ENCODE assay signal across 8 mouse cellular contexts in the genomic region with DNA sequence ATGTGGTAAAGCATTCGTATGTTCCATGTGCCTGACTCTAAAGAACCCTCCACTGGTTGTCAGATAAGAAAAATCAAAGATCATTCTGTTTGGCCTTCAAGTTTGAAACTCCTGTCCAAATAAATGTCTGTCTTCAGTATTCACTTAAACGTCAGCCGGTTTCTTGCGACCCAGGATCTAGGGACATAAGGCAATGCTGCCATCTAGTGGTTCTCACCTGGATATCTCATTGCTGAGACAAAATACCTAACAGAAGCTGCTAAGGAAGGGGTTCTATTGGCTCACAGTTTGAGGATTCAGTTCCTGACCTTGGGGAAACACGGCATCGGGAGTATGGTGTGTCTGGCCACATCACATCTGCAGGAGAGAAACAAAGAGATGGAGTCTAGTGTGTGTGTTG.
DNase-seq lines count a peak whose midpoint lies in the region; ATAC-seq lines count a peak whose summit lies in the region.

No protein-coding gene starts in this region.

- DNase-seq in heart, adult 11 months, result peak; percentile 79
- peak; percentile 41 for DNase-seq in CD4-positive helper T cell, adult 2 months (ENCODE audit: low read depth, low spot score)
- DNase-seq in c-Kit-positive CD71-positive TER-119-negative erythroid progenitor cells, embryonic 14.5 days (ENCODE audit: low read depth), result peak; percentile 25
- peak; percentile 33 for DNase-seq in large intestine, adult 2 months (ENCODE audit: low read depth, low spot score)
- peak; percentile 44 for DNase-seq in lung, postnatal 25 days (ENCODE audit: low spot score)
- DNase-seq in thymus, postnatal 10 days (ENCODE audit: low spot score in 2 of 2), result peak; percentile 5 to 20

- H3K4me2 ChIP-seq in heart, embryonic 12.5 days, result no peak overlapping the region
- no peak overlapping the region for H3K4me2 ChIP-seq in forebrain, embryonic 16.5 days (ENCODE audit: low read length)

- no peak for ATAC-seq in heart, embryonic 12.5 days (ENCODE audit: insufficient number of reproducible peaks, low FRiP score)
- 0 out of 2 replicates have a peak, but pooled peaks have one; percentile 40 for ATAC-seq in forebrain, embryonic 16.5 days

- H3K9ac ChIP-seq in heart, embryonic 12.5 days, result no peak overlapping the region
- no peak overlapping the region for H3K9ac ChIP-seq in forebrain, embryonic 16.5 days (replicated peaks; ENCODE audit: low read depth, low read length)

- H3K4me1 ChIP-seq in heart, embryonic 12.5 days (replicated peaks), result no peaks in the 10 kb centered on the region
- H3K4me1 ChIP-seq in forebrain, embryonic 16.5 days (replicated peaks; ENCODE audit: control insufficient read depth, insufficient read depth, low read length), result no peaks in the 10 kb centered on the region

- H3K4me3 ChIP-seq in heart, embryonic 12.5 days, result no peak overlapping the region
- no peak overlapping the region for H3K4me3 ChIP-seq in forebrain, embryonic 16.5 days (replicated peaks; ENCODE audit: low read length)

- H3K9me3 ChIP-seq in heart, embryonic 12.5 days (replicated peaks), result no peaks in the 10 kb centered on the region
- H3K9me3 ChIP-seq in forebrain, embryonic 16.5 days (ENCODE audit: control insufficient read depth, low read length), result no peaks in the 10 kb centered on the region

- H3K36me3 ChIP-seq in heart, embryonic 12.5 days, result no peaks in the 10 kb centered on the region
- H3K36me3 ChIP-seq in forebrain, embryonic 16.5 days (ENCODE audit: control insufficient read depth, insufficient read depth), result no peaks in the 10 kb centered on the region

- no peaks in the 10 kb centered on the region for H3K27me3 ChIP-seq in heart, embryonic 12.5 days (replicated peaks)
- no peaks in the 10 kb centered on the region for H3K27me3 ChIP-seq in forebrain, embryonic 16.5 days (replicated peaks; ENCODE audit: control insufficient read depth, insufficient read depth, low read length)

- 48% methylated on average over 6 of the region's 6 CpGs for WGBS in heart, embryonic 12.5 days
- WGBS in forebrain, embryonic 16.5 days, result 31% methylated on average over 6 of the region's 6 CpGs
- WGBS in large intestine, adult 2 months, result 22% methylated on average over 6 of the region's 6 CpGs

- H3K27ac ChIP-seq in heart, embryonic 12.5 days (ENCODE audit: poor library complexity, severe bottlenecking), result no peak overlapping the region
- no peak overlapping the region for H3K27ac ChIP-seq in forebrain, embryonic 16.5 days (ENCODE audit: low read length)

Comparison
In these comparisons a context has a peak if more than half of its experiments do, and no peak if none do; other contexts are left out.
1. DNase-seq: peak in every context shown above with its lines; median percentile 79 in heart, adult 11 months; 44 in lung, postnatal 25 days; 41 in CD4-positive helper T cell, adult 2 months; 33 in large intestine, adult 2 months; 25 in c-Kit-positive CD71-positive TER-119-negative erythroid progenitor cells, embryonic 14.5 days; 12 in thymus, postnatal 10 days.